25 mouse cellular contexts compared by ENCODE assay signal in the genomic region with DNA sequence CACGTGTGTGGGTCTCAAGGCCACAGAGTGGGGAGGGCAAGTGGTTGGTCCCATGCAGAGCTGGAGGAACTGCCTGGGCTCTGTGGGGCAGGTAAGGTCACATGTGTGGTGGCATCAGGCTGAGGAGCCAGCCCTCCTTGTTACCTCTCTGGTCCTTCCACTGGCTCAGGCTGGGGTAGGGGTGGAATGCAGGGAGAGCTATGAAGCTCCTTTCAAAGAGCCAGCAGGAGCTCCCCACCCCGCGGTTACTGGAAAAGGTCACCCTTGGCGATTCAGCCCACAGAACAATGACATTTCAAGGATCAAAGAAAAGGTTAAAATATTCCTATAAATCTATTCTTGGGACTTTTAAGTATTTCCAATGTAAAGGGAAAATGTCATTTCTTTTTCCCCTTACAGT.
DNase-seq lines count a peak whose midpoint lies in the region; ATAC-seq and TF ChIP-seq lines count a peak whose summit lies in the region.
"Had no signal": no experiment of that assay in that cellular context is flagged by ENCODE, and none has a peak within 500 bp of the region (broad histone marks: within the 10 kb centered on the region; RNA-seq: fewer than 3 reads in every experiment).

No protein-coding gene starts in this region.

- no peaks in the 10 kb centered on the region for H3K36me3 ChIP-seq in hindbrain, embryonic 16.5 days (ENCODE audit: control insufficient read depth, insufficient read depth, low read length)
- H3K36me3 ChIP-seq in hindbrain, embryonic 13.5 days: no peaks in the 10 kb centered on the region
- no peaks in the 10 kb centered on the region for H3K36me3 ChIP-seq in ES-Bruce4 (ENCODE audit: control insufficient read depth, insufficient read depth, low read length, poor library complexity, severe bottlenecking)
- no peaks in the 10 kb centered on the region for H3K36me3 ChIP-seq in heart, adult 2 months (ENCODE audit: control insufficient read depth, insufficient read depth, low read length)
- H3K36me3 ChIP-seq: embryonic facial prominence, embryonic 10.5 days; embryonic facial prominence, embryonic 13.5 days; forebrain, embryonic 15.5 days; hindbrain, embryonic 12.5 days had no signal

- H3K27me3 ChIP-seq in hindbrain, embryonic 16.5 days (replicated peaks; ENCODE audit: control insufficient read depth, insufficient read depth, low read length): no peaks in the 10 kb centered on the region
- peaks cover 10% of the 10 kb centered on the region; the same call in 1 of the 2 replicates for H3K27me3 ChIP-seq in hindbrain, embryonic 13.5 days
- H3K27me3 ChIP-seq in ES-Bruce4 (ENCODE audit: control insufficient read depth, insufficient read depth, low read length, poor library complexity, severe bottlenecking): no peaks in the 10 kb centered on the region
- H3K27me3 ChIP-seq in heart, adult 2 months (ENCODE audit: control insufficient read depth, insufficient read depth, low read length): no peaks in the 10 kb centered on the region
- H3K27me3 ChIP-seq: forebrain, embryonic 15.5 days; hindbrain, embryonic 12.5 days had no signal

- H3K4me2 ChIP-seq in hindbrain, embryonic 16.5 days (ENCODE audit: low read length): no peak overlapping the region
- H3K4me2 ChIP-seq in hindbrain, embryonic 13.5 days: no peak overlapping the region
- H3K4me2 ChIP-seq: embryonic facial prominence, embryonic 13.5 days; forebrain, embryonic 15.5 days; heart, embryonic 11.5 days; hindbrain, embryonic 12.5 days had no signal

- intact Hi-C loops in heart, adult 2 months (cut with DNase I): no loop called here
- intact Hi-C loops in gastrocnemius, postnatal 14 days (cut with DNase I; ENCODE audit: low total_unique reads): no loop called here

- no peak overlapping the region for H3K9ac ChIP-seq in hindbrain, embryonic 16.5 days (ENCODE audit: low read depth, low read length)
- no peak overlapping the region for H3K9ac ChIP-seq in hindbrain, embryonic 13.5 days
- H3K9ac ChIP-seq in ES-Bruce4 (ENCODE audit: low read depth, poor library complexity, severe bottlenecking): no peak overlapping the region
- H3K9ac ChIP-seq in heart, adult 2 months (ENCODE audit: low read depth, low read length): no peak overlapping the region
- H3K9ac ChIP-seq: embryonic facial prominence, embryonic 13.5 days; forebrain, embryonic 15.5 days; hindbrain, embryonic 12.5 days had no signal

- no peak overlapping the region for H3K27ac ChIP-seq in hindbrain, embryonic 16.5 days (ENCODE audit: low read depth, low read length)
- H3K27ac ChIP-seq in hindbrain, embryonic 13.5 days: no peak overlapping the region
- no peak overlapping the region for H3K27ac ChIP-seq in ES-Bruce4 (ENCODE audit: insufficient read depth, low read length)
- no peak overlapping the region for H3K27ac ChIP-seq in heart, adult 2 months
- H3K27ac ChIP-seq: embryonic facial prominence, embryonic 10.5 days; embryonic facial prominence, embryonic 13.5 days; forebrain, embryonic 15.5 days; hindbrain, embryonic 12.5 days; hindbrain, postnatal 0 days had no signal

- no peaks in the 10 kb centered on the region for H3K9me3 ChIP-seq in hindbrain, embryonic 16.5 days (ENCODE audit: control insufficient read depth, low read length)
- no peaks in the 10 kb centered on the region for H3K9me3 ChIP-seq in hindbrain, embryonic 13.5 days
- H3K9me3 ChIP-seq in ES-Bruce4 (replicated peaks; ENCODE audit: control insufficient read depth, insufficient read depth, low read length, poor library complexity, severe bottlenecking): no peaks in the 10 kb centered on the region
- H3K9me3 ChIP-seq: embryonic facial prominence, embryonic 10.5 days; embryonic facial prominence, embryonic 13.5 days; forebrain, embryonic 15.5 days; hindbrain, embryonic 12.5 days had no signal

- TF ChIP-seq POLR2A in ES-Bruce4 (IDR thresholded peaks at IDR 0.05; ENCODE audit: insufficient read depth, low read length): no peak
- no peak for TF ChIP-seq POLR2A in heart, adult 2 months (IDR thresholded peaks at IDR 0.05; ENCODE audit: insufficient read depth, low read depth, low read length)

- 0 out of 2 replicates have a peak, but pooled peaks have one; percentile 22 for TF ChIP-seq EP300 in ES-Bruce4 (IDR thresholded peaks at IDR 0.05; ENCODE audit: insufficient read depth, low read depth, low read length)
- TF ChIP-seq EP300 in heart, adult 2 months (IDR thresholded peaks at IDR 0.05; ENCODE audit: insufficient read depth, low read depth, low read length): no peak

- TF ChIP-seq CTCF in ES-Bruce4 (IDR thresholded peaks at IDR 0.05; ENCODE audit: low read depth, low read length): no peak
- TF ChIP-seq CTCF in heart, adult 2 months (IDR thresholded peaks at IDR 0.05): no peak

- no peaks in the 10 kb centered on the region for H3K4me1 ChIP-seq in hindbrain, embryonic 16.5 days (ENCODE audit: control insufficient read depth, insufficient read depth, low read depth, low read length)
- no peaks in the 10 kb centered on the region for H3K4me1 ChIP-seq in hindbrain, embryonic 13.5 days (replicated peaks)
- H3K4me1 ChIP-seq in ES-Bruce4 (ENCODE audit: control insufficient read depth, insufficient read depth, low read length): peaks cover 4% of the 10 kb centered on the region
- H3K4me1 ChIP-seq in heart, adult 2 months (ENCODE audit: control insufficient read depth, insufficient read depth, low read length): no peaks in the 10 kb centered on the region
- H3K4me1 ChIP-seq: embryonic facial prominence, embryonic 10.5 days; embryonic facial prominence, embryonic 13.5 days had no signal

- DNase-seq in adrenal gland, adult 2 months: peak; percentile 19
- no peak for DNase-seq in adrenal gland, adult 8-10 months
- DNase-seq in R1 (ENCODE audit: low read depth, low spot score): peak; percentile 57
- DNase-seq in heart, adult 2 months: no peak
- DNase-seq in gastrocnemius, postnatal 14 days: no peak
- DNase-seq: B cell, adult 2 months; cerebellum, adult 11 months; cerebellum, adult 2 months; cerebellum, adult 9-11 months; cerebellum, postnatal 25 days; embryo, embryonic 11 days; gastrocnemius, postnatal 36 days; kidney, adult 18-20 months; kidney, adult 9 months had no signal

- 0 out of 2 replicates have a peak, but pooled peaks have one; percentile 18 for ATAC-seq in hindbrain, embryonic 16.5 days
- no peak for ATAC-seq in hindbrain, embryonic 13.5 days (ENCODE audit: low FRiP score)
- ATAC-seq: forebrain, embryonic 15.5 days; hindbrain, postnatal 0 days; inflammation-experienced regulatory T-cells, adult 6 months; intestine, embryonic 16.5 days had no signal

- no peak overlapping the region for H3K4me3 ChIP-seq in hindbrain, embryonic 16.5 days (ENCODE audit: low read length)
- H3K4me3 ChIP-seq in hindbrain, embryonic 13.5 days: no peak overlapping the region
- H3K4me3 ChIP-seq in ES-Bruce4 (ENCODE audit: low read depth, low read length): no peak overlapping the region
- no peak overlapping the region for H3K4me3 ChIP-seq in heart, adult 2 months
- H3K4me3 ChIP-seq: embryonic facial prominence, embryonic 10.5 days; embryonic facial prominence, embryonic 13.5 days; forebrain, embryonic 15.5 days; hindbrain, embryonic 12.5 days had no signal

- WGBS in hindbrain, embryonic 16.5 days: 8% methylated on average over 4 of the region's 4 CpGs
- WGBS in hindbrain, embryonic 13.5 days: 17% methylated on average over 4 of the region's 4 CpGs
- 24% methylated on average over 4 of the region's 4 CpGs for WGBS in heart, adult 2 months

- no peaks in the 10 kb centered on the region for H3K79me2 ChIP-seq in heart, adult 2 months (replicated peaks; ENCODE audit: control insufficient read depth, insufficient read depth, low read length)

Comparison
In these comparisons a context has a peak if more than half of its experiments do, and no peak if none do; other contexts are left out.
1. DNase-seq: peak in adrenal gland, adult 2 months (single experiment) and R1 (single experiment); none in adrenal gland, adult 8-10 months (single experiment), heart, adult 2 months (0 of 2) and gastrocnemius, postnatal 14 days (single experiment).